ENCODE assay signal across 11 mouse cellular contexts in the genomic region with DNA sequence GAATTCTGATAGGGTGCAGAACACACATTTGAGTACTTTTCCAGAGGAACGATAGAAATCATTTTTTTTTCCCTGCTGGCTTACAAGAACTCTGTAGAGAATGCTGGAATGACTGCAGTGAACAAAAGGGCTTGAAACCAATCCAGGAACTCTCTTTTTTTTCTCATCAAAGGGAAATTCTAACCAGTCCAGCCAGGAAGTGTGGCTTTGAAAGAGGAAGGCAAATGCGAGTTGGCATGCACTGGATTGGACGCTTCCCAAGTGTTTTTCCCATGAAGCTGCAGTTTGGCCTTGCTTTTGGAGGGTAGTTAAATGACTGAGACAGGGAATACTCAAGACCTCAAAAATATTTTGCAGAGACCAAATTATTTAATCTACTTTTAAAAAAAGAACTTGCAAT. TPM values are rescaled to one million over a fixed set of nuclear protein-coding genes. Genes with fewer than 3 reads are reported as not detected.
A peak's percentile ranks its signal among the peaks of the same experiment; 100 is the strongest.
DNase-seq lines count a peak whose midpoint lies in the region; ATAC-seq lines count a peak whose summit lies in the region.
"Had no signal": no experiment of that assay in that cellular context is flagged by ENCODE, and none has a peak within 500 bp of the region (broad histone marks: within the 10 kb centered on the region; RNA-seq: fewer than 3 reads in every experiment).

No protein-coding gene starts in this region.

- WGBS in hindbrain, embryonic 15.5 days, result 37% methylated on average over 3 of the region's 3 CpGs
- 78% methylated on average over 3 of the region's 3 CpGs for WGBS in hindbrain, embryonic 10.5 days

- H3K9ac ChIP-seq in hindbrain, embryonic 15.5 days, result no peak overlapping the region
- H3K9ac ChIP-seq: embryonic facial prominence, embryonic 15.5 days; limb, embryonic 13.5 days had no signal

- peak; percentile 51; the same call in 1 of the 2 replicates for ATAC-seq in hindbrain, embryonic 15.5 days (ENCODE audit: low FRiP score, low read depth)
- no peak for ATAC-seq in megakaryocyte progenitor cell, adult 5-6 weeks (replicated peaks; ENCODE audit: poor library complexity)

- H3K4me3 ChIP-seq in hindbrain, embryonic 15.5 days, result no peak overlapping the region
- no peak overlapping the region for H3K4me3 ChIP-seq in hindbrain, embryonic 10.5 days
- H3K4me3 ChIP-seq: embryonic facial prominence, embryonic 15.5 days; limb, embryonic 13.5 days had no signal

- H3K4me2 ChIP-seq in hindbrain, embryonic 15.5 days, result no peak overlapping the region
- H3K4me2 ChIP-seq: embryonic facial prominence, embryonic 15.5 days; limb, embryonic 13.5 days had no signal

- 0 out of 2 replicates have a peak, but pooled peaks cover 3% of the 10 kb centered on the region for H3K4me1 ChIP-seq in hindbrain, embryonic 15.5 days (replicated peaks)
- H3K4me1 ChIP-seq in hindbrain, embryonic 10.5 days (replicated peaks), result no peaks in the 10 kb centered on the region
- H3K4me1 ChIP-seq: embryonic facial prominence, embryonic 15.5 days had no signal

- H3K27me3 ChIP-seq in hindbrain, embryonic 15.5 days, result no peaks in the 10 kb centered on the region
- no peaks in the 10 kb centered on the region for H3K27me3 ChIP-seq in hindbrain, embryonic 10.5 days (ENCODE audit: insufficient read depth, poor library complexity, severe bottlenecking)
- H3K27me3 ChIP-seq: embryonic facial prominence, embryonic 15.5 days; limb, embryonic 13.5 days had no signal

- no peaks in the 10 kb centered on the region for H3K36me3 ChIP-seq in hindbrain, embryonic 15.5 days
- no peaks in the 10 kb centered on the region for H3K36me3 ChIP-seq in hindbrain, embryonic 10.5 days
- H3K36me3 ChIP-seq: embryonic facial prominence, embryonic 15.5 days; G1E; limb, embryonic 13.5 days had no signal

- DNase-seq in hindbrain, embryonic 10.5 days (ENCODE audit: low spot score), result no peak
- peak; percentile 79 for DNase-seq in adrenal gland, adult 2 months
- peak; percentile 7 to 60 for DNase-seq in frontal cortex, adult 2 months (ENCODE audit: extremely low spot score in 1 of 2, low spot score in 1 of 2)
- DNase-seq in kidney, postnatal 4 days, result peak; percentile 39 to 48
- DNase-seq in ovary, postnatal 36 days (ENCODE audit: low spot score), result peak; percentile 37
- DNase-seq in spleen, postnatal 14 days (ENCODE audit: low spot score in 2 of 2), result no peak

- no peaks in the 10 kb centered on the region for H3K9me3 ChIP-seq in hindbrain, embryonic 15.5 days
- H3K9me3 ChIP-seq in hindbrain, embryonic 10.5 days, result no peaks in the 10 kb centered on the region
- H3K9me3 ChIP-seq: embryonic facial prominence, embryonic 15.5 days; G1E; limb, embryonic 13.5 days had no signal

- H3K27ac ChIP-seq in hindbrain, embryonic 15.5 days (replicated peaks), result 0 out of 2 replicates have a peak overlapping the region, but pooled peaks have one; percentile 51
- no peak overlapping the region for H3K27ac ChIP-seq in hindbrain, embryonic 10.5 days
- H3K27ac ChIP-seq: embryonic facial prominence, embryonic 15.5 days; limb, embryonic 13.5 days had no signal

RNA-seq across cellular contexts. Expression of a gene that starts 54.7 kb away (rescaled TPM):
- polyA plus RNA-seq in hindbrain, embryonic 15.5 days (2015; fragmentation: Nextera tagmentation; extraction: Ambion mirVana), result 10.8 and 12.5 TPM in 2 replicates
- 16.0 and 22.1 TPM in 2 replicates for polyA plus RNA-seq in hindbrain, embryonic 10.5 days (2016; fragmentation: Nextera tagmentation; extraction: Ambion mirVana)
- 1 to 10 TPM; 3.6 to 6.8 TPM for total RNA-seq in adrenal gland, adult 2 months (2021)
- 2.3 and 2.9 TPM in 2 replicates for polyA plus RNA-seq in adrenal gland, adult 2 months (2012; rRNA removed)
- 1.1 and 2.0 TPM in 2 replicates for polyA plus RNA-seq in frontal cortex, adult 2 months (2012; rRNA removed)
- not detected in 2 replicates for total RNA-seq in megakaryocyte progenitor cell, adult 5-6 weeks (2015)
- not detected in 2 replicates for total RNA-seq in megakaryocyte progenitor cell, adult 5-6 weeks (2017)
- polyA plus RNA-seq: G1E had no signal

Comparison
In these comparisons a context has a peak if more than half of its experiments do, and no peak if none do; other contexts are left out.
1. DNase-seq: peak in adrenal gland, adult 2 months (single experiment), frontal cortex, adult 2 months (2 of 2), kidney, postnatal 4 days (2 of 2) and ovary, postnatal 36 days (single experiment); none in hindbrain, embryonic 10.5 days (single experiment) and spleen, postnatal 14 days (0 of 2).